Mouse (Mus musculus) liver, embryonic 14.5 days (tissue): ENCODE data around the gene Gpc6. TPM values are rescaled to one million over a fixed set of nuclear protein-coding genes. Genes with fewer than 3 reads are reported as not detected.

Experiments used
- ATAC-seq: fragments of 200-750 bp; cut with Nextera tagmentation; 2 replicates; pipeline ENCODE4 v1.8.0; 2017; ENCODE audit warnings: moderate number of reproducible peaks, mild to moderate bottlenecking, moderate library complexity; ENCODE audit not compliant: insufficient read depth
- DNase-seq, 3 experiments: peaks; one replicate each; pipeline ENCODE4 v3.0.0-alpha.2; 2012 to 2013; ENCODE audit warnings: low read depth in 3 of 3, low spot score in 3 of 3
- H3K27ac ChIP-seq: fragments of 300-500 bp; sonication (generic); 2 replicates; pipeline ENCODE4 v1.5.1; 2014; ENCODE audit warnings: moderate library complexity, mild to moderate bottlenecking, control low read depth, inconsistent platforms
- H3K27me3 ChIP-seq: fragments of 300-500 bp; sonication (generic); 2 replicates; pipeline ENCODE4 v1.6.1; 2014; ENCODE audit warnings: mild to moderate bottlenecking, low read length, moderate library complexity; ENCODE audit not compliant: control insufficient read depth, insufficient read depth
- H3K36me3 ChIP-seq: fragments of 300-500 bp; sonication (generic); replicated peaks from 2 replicates; pipeline ENCODE4 v1.6.1; 2014; ENCODE audit warnings: low read depth; ENCODE audit not compliant: control insufficient read depth, insufficient read depth
- H3K4me1 ChIP-seq, 2 experiments: fragments of 200-500 bp in 1 of 2; fragments of 300-500 bp in 1 of 2; sonication (generic) in 1 of 2; replicated peaks; 2 replicates each; pipeline ENCODE4 v1.6.1; 2012 to 2014; ENCODE audit warnings: antibody characterized with exemption in 1 of 2, inconsistent platforms in 1 of 2, low read length in 1 of 2; ENCODE audit not compliant: control insufficient read depth in 2 of 2, insufficient read depth in 2 of 2
- H3K4me2 ChIP-seq: fragments of 300-500 bp; sonication (generic); 2 replicates; pipeline ENCODE4 v1.6.1; 2014; ENCODE audit warnings: low read depth, mild to moderate bottlenecking, control low read depth, moderate library complexity
- H3K4me3 ChIP-seq, 2 experiments: fragments of 200-500 bp in 1 of 2; fragments of 300-500 bp in 1 of 2; sonication (generic) in 1 of 2; 2 replicates each; pipeline ENCODE4 v1.5.1; 2012 to 2014; ENCODE audit warnings: low read depth in 2 of 2, low read length in 2 of 2, mild to moderate bottlenecking in 2 of 2, control low read depth in 1 of 2, inconsistent platforms in 1 of 2, moderate library complexity in 1 of 2; ENCODE audit not compliant: insufficient read depth in 1 of 2
- H3K9ac ChIP-seq: fragments of 300-500 bp; sonication (generic); replicated peaks from 2 replicates; pipeline ENCODE4 v1.6.1; 2014; ENCODE audit warnings: mild to moderate bottlenecking, control low read depth, moderate library complexity
- H3K9me3 ChIP-seq: fragments of 300-500 bp; sonication (generic); 2 replicates; pipeline ENCODE4 v1.6.1; 2016; ENCODE audit warnings: low read length, mixed read lengths; ENCODE audit not compliant: control insufficient read depth
- CTCF ChIP-seq: IDR thresholded peaks from 2 replicates; pipeline ENCODE4 v1.5.1; 2016; ENCODE audit warnings: antibody characterized with exemption, low read depth, control low read depth
- EP300 ChIP-seq: IDR thresholded peaks from 2 replicates; pipeline ENCODE4 v1.6.1; 2016; ENCODE audit warnings: antibody characterized with exemption, low read depth
- WGBS: fragments of 180-500 bp; shearing (Covaris S2); extraction: QIAGEN DNeasy Blood & Tissue Kit; methylation state at CpG from one replicate; pipeline ENCODE4 v1.1.7; 2014; ENCODE audit not compliant: insufficient replicate concordance; 5-methylcytosine and 5-hydroxymethylcytosine counted together
- polyA plus RNA-seq, 2 experiments: library from polyadenylated mRNA; depleted of rRNA in 1 of 2; stranded (reverse) in 1 of 2; unstranded in 1 of 2; fragments of >200 nt; fragmentation: Nextera tagmentation in 1 of 2; extraction: Ambion mirVana in 1 of 2; gene quantifications; 2 replicates each; pipeline versions ENCODE4 v1.2.1 to v1.2.3; 2012 to 2014

The Gpc6 gene
- polyA plus RNA-seq, 2 experiments, result 0.97 to 2.3 TPM

DNA sequence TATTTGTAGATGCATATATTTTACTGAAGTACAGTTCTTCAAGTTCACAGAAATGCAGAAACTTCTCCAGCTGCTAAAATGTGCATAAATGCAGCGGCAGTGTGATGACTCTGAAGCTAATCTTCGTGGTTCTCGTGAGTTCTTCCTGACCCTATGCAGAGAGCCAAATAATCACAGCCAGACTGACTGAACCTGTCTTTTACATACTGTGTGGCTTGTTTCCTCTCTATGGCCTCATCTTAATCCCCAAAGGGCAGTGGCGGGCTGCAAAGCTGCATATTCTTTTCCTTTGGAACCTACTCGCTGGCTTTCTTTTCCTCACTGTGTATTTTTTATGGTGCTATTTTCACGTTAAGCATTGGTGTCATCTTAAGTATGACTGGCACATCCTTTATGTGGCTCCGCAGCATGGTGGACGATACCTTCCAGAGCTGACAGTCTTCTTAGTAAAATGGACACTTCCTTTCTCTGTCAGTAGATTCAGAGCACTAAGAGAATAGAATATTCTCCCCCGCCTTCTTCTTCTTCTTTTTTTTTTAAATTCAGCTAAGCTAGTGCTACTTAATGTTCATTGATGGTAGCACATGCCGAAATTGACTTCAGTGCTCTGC lies 775.7 kb downstream of the Gpc6 start:
- no peak overlapping the region for H3K4me3 ChIP-seq
- H3K4me1 ChIP-seq, result 0 out of 4 replicates have a peak, but pooled peaks cover 0 to under 1% of the 10 kb centered on the region in 2 experiments
- H3K27ac ChIP-seq, result no peak overlapping the region
- DNase-seq, result no peak
- no peaks in the 10 kb centered on the region for H3K36me3 ChIP-seq
- 62% methylated on average over 10 of the region's 10 CpGs for WGBS
- no peak overlapping the region for H3K9ac ChIP-seq
- H3K27me3 ChIP-seq, result no peaks in the 10 kb centered on the region
- no peak overlapping the region for H3K4me2 ChIP-seq
- TF ChIP-seq CTCF (no peak), EP300 (no peak)
- no peak for ATAC-seq
- no peaks in the 10 kb centered on the region for H3K9me3 ChIP-seq

DNA sequence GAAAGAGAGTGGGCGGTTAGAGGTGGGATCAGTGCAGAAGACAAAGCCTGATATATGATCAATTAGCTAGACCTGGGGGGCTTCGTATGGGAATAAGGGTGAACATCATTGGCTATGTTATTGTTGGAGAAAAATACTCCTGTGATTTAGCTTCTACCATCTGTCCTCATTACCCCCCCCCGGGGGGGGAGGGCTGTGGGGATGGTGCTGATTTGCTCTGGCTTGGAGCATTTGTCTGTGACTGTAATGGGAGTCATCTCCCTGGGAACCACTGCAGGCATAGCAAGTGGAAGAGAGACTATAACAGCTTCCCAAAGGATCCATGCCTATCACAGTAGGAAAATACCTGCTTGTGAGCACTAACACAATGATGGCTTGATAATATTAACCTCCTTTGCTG lies 783.7 kb downstream of the Gpc6 start:
- TF ChIP-seq CTCF (no peak), EP300 (no peak)
- Histone ChIP-seq H3K4me1 (0 out of 4 replicates have a peak, but pooled peaks cover 0 to 2% of the 10 kb centered on the region in 2 experiments), H3K27me3 (no peaks in the 10 kb centered on the region), H3K36me3 (no peaks in the 10 kb centered on the region), H3K4me3 (no peak overlapping the region), H3K9me3 (no peaks in the 10 kb centered on the region), H3K9ac (no peak overlapping the region), H3K4me2 (no peak overlapping the region), H3K27ac (no peak overlapping the region)
- 56% methylated on average over 3 of the region's 3 CpGs for WGBS
- ATAC-seq (no peak), DNase-seq (no peak)

DNA sequence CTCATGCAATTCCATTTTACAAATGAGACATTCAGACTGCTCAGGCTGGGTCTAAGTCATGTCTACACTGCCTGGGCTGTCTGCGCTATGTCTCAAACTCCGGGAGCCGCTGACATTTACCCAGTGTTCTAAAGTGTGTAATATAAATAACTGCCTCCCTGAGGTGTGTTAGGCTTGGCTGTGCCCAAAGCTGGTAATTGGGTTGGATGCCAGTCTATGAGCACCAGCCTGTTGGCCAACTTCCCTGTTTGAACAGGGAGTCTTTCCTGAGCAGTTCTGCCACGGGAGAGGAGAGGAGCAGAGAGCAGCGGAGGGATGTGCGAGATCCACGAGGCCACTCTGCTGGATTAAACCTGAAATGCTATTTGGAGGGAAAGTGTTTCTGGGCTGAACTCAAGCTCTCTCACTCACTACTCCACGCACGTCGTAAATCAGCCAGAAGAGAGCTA lies 785.4 kb downstream of the Gpc6 start:
- Histone ChIP-seq H3K9ac (no peak overlapping the region), H3K4me2 (no peak overlapping the region), H3K36me3 (no peaks in the 10 kb centered on the region), H3K27ac (no peak overlapping the region), H3K4me3 (no peak overlapping the region), H3K4me1 (0 out of 4 replicates have a peak, but pooled peaks cover 0 to 2% of the 10 kb centered on the region in 2 experiments), H3K27me3 (no peaks in the 10 kb centered on the region), H3K9me3 (no peaks in the 10 kb centered on the region)
- ATAC-seq (no peak), DNase-seq (no peak)
- WGBS, result 49% methylated on average over 10 of the region's 10 CpGs
- TF ChIP-seq EP300 (no peak), CTCF (no peak)

DNA sequence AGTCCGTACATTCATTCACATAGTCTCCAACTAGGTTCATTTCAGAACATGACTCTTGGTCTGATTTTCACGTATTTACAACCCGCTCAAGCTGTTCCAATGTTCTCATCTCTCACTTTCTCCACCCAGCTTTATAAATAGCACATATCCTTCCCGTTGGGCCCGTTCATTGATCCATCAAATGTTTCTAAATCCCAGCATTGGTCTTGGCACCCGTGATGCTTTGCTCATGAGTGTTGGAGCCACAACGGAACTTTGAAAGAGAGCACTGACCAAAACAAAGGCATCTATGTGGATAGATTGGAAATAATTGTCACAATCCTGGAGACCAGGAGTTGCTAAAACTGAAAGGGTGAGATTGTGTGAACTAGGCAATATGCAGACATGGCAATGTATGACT lies 787.2 kb downstream of the Gpc6 start:
- H3K9ac ChIP-seq, result no peak overlapping the region
- H3K4me1 ChIP-seq, result no peaks in the 10 kb centered on the region
- H3K4me2 ChIP-seq, result no peak overlapping the region
- no peaks in the 10 kb centered on the region for H3K9me3 ChIP-seq
- H3K4me3 ChIP-seq, result no peak overlapping the region
- WGBS, result 62% methylated on average over 7 of the region's 7 CpGs
- DNase-seq, result no peak
- no peaks in the 10 kb centered on the region for H3K27me3 ChIP-seq
- no peak overlapping the region for H3K27ac ChIP-seq
- no peaks in the 10 kb centered on the region for H3K36me3 ChIP-seq
- TF ChIP-seq EP300, result no peak
- no peak for TF ChIP-seq CTCF
- no peak for ATAC-seq

DNA sequence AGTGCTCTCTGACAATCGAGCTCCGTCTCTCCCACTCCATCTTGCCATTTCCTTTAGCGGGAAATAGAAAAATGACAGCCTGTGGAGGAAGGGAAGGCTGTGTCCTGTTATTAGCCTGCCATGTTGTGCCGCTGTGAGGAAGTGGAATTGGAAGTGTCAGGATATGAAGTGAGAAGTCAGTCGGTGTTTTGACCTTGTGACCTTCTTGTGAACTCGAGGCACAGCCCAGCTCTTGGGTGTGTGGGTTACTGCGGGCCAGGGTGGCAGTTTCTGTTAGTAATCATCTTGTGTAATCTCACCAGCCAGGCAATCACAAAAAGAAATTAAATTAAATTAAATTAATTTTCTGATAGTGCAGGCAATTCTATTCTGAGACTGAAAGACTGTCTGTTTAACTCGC lies 789.0 kb downstream of the Gpc6 start:
- Histone ChIP-seq H3K4me2 (no peak overlapping the region), H3K4me1 (no peaks in the 10 kb centered on the region), H3K9ac (no peak overlapping the region), H3K9me3 (no peaks in the 10 kb centered on the region), H3K36me3 (no peaks in the 10 kb centered on the region), H3K27me3 (no peaks in the 10 kb centered on the region), H3K27ac (no peak overlapping the region), H3K4me3 (no peak overlapping the region)
- ATAC-seq (no peak), DNase-seq (no peak)
- 46% methylated on average over 8 of the region's 8 CpGs for WGBS
- no peak for TF ChIP-seq EP300
- TF ChIP-seq CTCF, result no peak
